Mouse (Mus musculus) intestine, embryonic 15.5 days (tissue): ENCODE measurements at regions not wholly inside any gene's neighbourhood (a gene's known extent, or its start where the extent isn't known, plus 50 kb on each side); places are given as distances from the start of the nearest gene placed in this dataset.

ENCODE experiments used
- ATAC-seq: fragments of 200-750 bp; cut with Nextera tagmentation; 2 replicates; pipeline ENCODE4 v1.8.0; 2017; ENCODE audit warnings: moderate TSS enrichment, moderate library complexity
- H3K27ac ChIP-seq: fragments of 300-500 bp; sonication (generic); 2 replicates; pipeline ENCODE4 v1.5.1; 2015; ENCODE audit warnings: mild to moderate bottlenecking, inconsistent platforms
- H3K27me3 ChIP-seq: fragments of 300-500 bp; sonication (generic); replicated peaks from 2 replicates; pipeline ENCODE4 v1.6.1; 2015; ENCODE audit warnings: inconsistent platforms
- H3K36me3 ChIP-seq: fragments of 300-500 bp; sonication (generic); 2 replicates; pipeline ENCODE4 v1.6.1; 2015; ENCODE audit warnings: inconsistent platforms
- H3K4me1 ChIP-seq: fragments of 300-500 bp; sonication (generic); replicated peaks from 2 replicates; pipeline ENCODE4 v1.6.1; 2015; ENCODE audit warnings: inconsistent platforms
- H3K4me2 ChIP-seq: fragments of 300-500 bp; sonication (generic); replicated peaks from 2 replicates; pipeline ENCODE4 v1.6.1; 2015; ENCODE audit warnings: mild to moderate bottlenecking, inconsistent platforms
- H3K4me3 ChIP-seq: fragments of 300-500 bp; sonication (generic); replicated peaks from 2 replicates; pipeline ENCODE4 v1.5.1; 2015; ENCODE audit warnings: inconsistent platforms
- H3K9ac ChIP-seq: fragments of 300-500 bp; sonication (generic); 2 replicates; pipeline ENCODE4 v1.6.1; 2015; ENCODE audit warnings: inconsistent platforms
- H3K9me3 ChIP-seq: fragments of 300-500 bp; sonication (generic); 2 replicates; pipeline ENCODE4 v1.6.1; 2016; ENCODE audit warnings: inconsistent platforms
- WGBS: fragments of 180-500 bp; shearing (Covaris S2); methylation state at CpG from one replicate; pipeline ENCODE4 v1.1.7; 2015; 5-methylcytosine and 5-hydroxymethylcytosine counted together

DNA sequence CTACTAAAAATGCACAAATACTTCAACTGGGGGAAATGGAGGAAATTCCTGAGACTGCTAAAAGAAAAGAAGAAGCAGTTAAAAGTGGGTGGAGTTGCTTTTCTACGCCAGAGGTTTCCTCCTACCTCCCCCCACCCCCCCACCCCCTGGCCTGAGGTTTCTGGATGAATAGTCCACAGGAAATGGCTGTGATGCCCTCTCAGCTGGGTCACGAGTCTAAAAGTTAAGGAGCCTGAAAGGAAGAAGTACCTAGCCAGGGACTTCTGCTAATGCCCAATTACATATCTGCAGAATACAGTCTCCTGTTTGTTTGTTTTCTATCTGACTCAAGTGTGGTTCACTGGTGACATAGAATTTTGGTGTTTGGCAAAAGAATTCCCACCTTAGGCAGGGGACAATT is 169.4 kb downstream of the Mtx2 start:
- no peak for ATAC-seq
- 38% methylated on average over 2 of the region's 2 CpGs for WGBS
- 0 out of 2 replicates have a peak, but pooled peaks cover 4% of the 10 kb centered on the region for H3K4me1 ChIP-seq

GRCm38 (mm10) chr2:74997736-74998135 is 172.1 kb downstream of the Mtx2 start:
- H3K27ac ChIP-seq: no peak overlapping the region
- no peak overlapping the region for H3K4me2 ChIP-seq
- H3K4me1 ChIP-seq: 0 out of 2 replicates have a peak, but pooled peaks cover 4% of the 10 kb centered on the region
- WGBS: 76% methylated on average over 1 of the region's 1 CpGs
- no peaks in the 10 kb centered on the region for H3K36me3 ChIP-seq
- H3K4me3 ChIP-seq: no peak overlapping the region
- no peak for ATAC-seq
- H3K9me3 ChIP-seq: no peaks in the 10 kb centered on the region
- H3K27me3 ChIP-seq: no peaks in the 10 kb centered on the region
- H3K9ac ChIP-seq: no peak overlapping the region

More for the DNA sequence above, 169.4 kb downstream of the Mtx2 start:
- H3K9me3 ChIP-seq: no peaks in the 10 kb centered on the region
- no peaks in the 10 kb centered on the region for H3K36me3 ChIP-seq
- H3K9ac ChIP-seq: no peak overlapping the region
- no peak overlapping the region for H3K4me3 ChIP-seq
- H3K4me2 ChIP-seq: no peak overlapping the region
- H3K27ac ChIP-seq: no peak overlapping the region
- no peaks in the 10 kb centered on the region for H3K27me3 ChIP-seq

- no peak overlapping the region for H3K4me3 ChIP-seq
- 0 out of 2 replicates have a peak, but pooled peaks cover 4% of the 10 kb centered on the region for H3K4me1 ChIP-seq
- WGBS: 32% methylated on average over 10 of the region's 10 CpGs
- H3K9ac ChIP-seq: no peak overlapping the region
- H3K4me2 ChIP-seq: peak overlapping the region; percentile 14; the same call in 1 of the 2 replicates
- H3K9me3 ChIP-seq: no peaks in the 10 kb centered on the region
- no peak overlapping the region for H3K27ac ChIP-seq
- H3K27me3 ChIP-seq: no peaks in the 10 kb centered on the region
- peak; percentile 68 for ATAC-seq
- no peaks in the 10 kb centered on the region for H3K36me3 ChIP-seq
Observed at GRCm38 (mm10) chr2:75000368-75000796, 174.8 kb downstream of the Mtx2 start.

DNA sequence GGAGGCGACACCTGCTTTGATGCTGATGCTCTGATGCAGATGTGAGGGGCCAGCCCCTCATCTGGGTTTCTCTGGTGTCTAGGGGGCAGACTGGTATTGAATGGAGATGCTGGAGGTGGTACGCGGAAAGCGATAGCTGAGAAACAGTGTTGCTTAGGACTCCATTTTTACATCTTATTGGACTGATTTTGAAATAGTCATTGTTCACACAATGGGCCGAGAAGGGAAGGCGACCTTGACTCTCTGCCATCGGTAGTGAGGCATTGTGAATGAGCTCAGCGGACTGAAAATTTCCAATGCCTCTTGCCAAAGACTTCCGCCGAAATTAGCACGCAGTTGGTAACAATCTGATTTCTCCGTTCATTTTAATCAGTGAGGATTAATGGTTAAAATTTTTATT is 177.0 kb downstream of the Mtx2 start:
- Histone ChIP-seq H3K27ac (no peak overlapping the region), H3K27me3 (no peaks in the 10 kb centered on the region), H3K9me3 (no peaks in the 10 kb centered on the region), H3K36me3 (no peaks in the 10 kb centered on the region), H3K4me1 (0 out of 2 replicates have a peak, but pooled peaks cover 4% of the 10 kb centered on the region), H3K9ac (no peak overlapping the region), H3K4me2 (no peak overlapping the region), H3K4me3 (no peak overlapping the region)
- WGBS: 83% methylated on average over 12 of the region's 12 CpGs
- ATAC-seq: no peak

GRCm38 (mm10) chr2:75008116-75008515 is 182.5 kb downstream of the Mtx2 start:
- Histone ChIP-seq H3K36me3 (no peaks in the 10 kb centered on the region), H3K4me3 (no peak overlapping the region), H3K9me3 (no peaks in the 10 kb centered on the region), H3K4me1 (no peaks in the 10 kb centered on the region), H3K27ac (no peak overlapping the region), H3K4me2 (no peak overlapping the region), H3K27me3 (no peaks in the 10 kb centered on the region), H3K9ac (no peak overlapping the region)
- ATAC-seq: no peak
- 94% methylated on average over 1 of the region's 1 CpGs for WGBS

- Histone ChIP-seq H3K9ac (no peak overlapping the region), H3K27me3 (no peaks in the 10 kb centered on the region), H3K36me3 (no peaks in the 10 kb centered on the region), H3K4me2 (no peak overlapping the region), H3K4me1 (0 out of 2 replicates have a peak, but pooled peaks cover 2% of the 10 kb centered on the region), H3K4me3 (no peak overlapping the region), H3K27ac (no peak overlapping the region), H3K9me3 (no peaks in the 10 kb centered on the region)
- 26% methylated on average over 7 of the region's 7 CpGs for WGBS
- peak; percentile 71 for ATAC-seq
Observed at GRCm38 (mm10) chr2:75010647-75011046, 185.0 kb downstream of the Mtx2 start.

- H3K4me2 ChIP-seq: peak overlapping the region; percentile 3; the same call in 1 of the 2 replicates
- ATAC-seq: no peak
- no peak overlapping the region for H3K27ac ChIP-seq
Observed at GRCm38 (mm10) chr2:75012046-75012445, 186.4 kb downstream of the Mtx2 start.

DNA sequence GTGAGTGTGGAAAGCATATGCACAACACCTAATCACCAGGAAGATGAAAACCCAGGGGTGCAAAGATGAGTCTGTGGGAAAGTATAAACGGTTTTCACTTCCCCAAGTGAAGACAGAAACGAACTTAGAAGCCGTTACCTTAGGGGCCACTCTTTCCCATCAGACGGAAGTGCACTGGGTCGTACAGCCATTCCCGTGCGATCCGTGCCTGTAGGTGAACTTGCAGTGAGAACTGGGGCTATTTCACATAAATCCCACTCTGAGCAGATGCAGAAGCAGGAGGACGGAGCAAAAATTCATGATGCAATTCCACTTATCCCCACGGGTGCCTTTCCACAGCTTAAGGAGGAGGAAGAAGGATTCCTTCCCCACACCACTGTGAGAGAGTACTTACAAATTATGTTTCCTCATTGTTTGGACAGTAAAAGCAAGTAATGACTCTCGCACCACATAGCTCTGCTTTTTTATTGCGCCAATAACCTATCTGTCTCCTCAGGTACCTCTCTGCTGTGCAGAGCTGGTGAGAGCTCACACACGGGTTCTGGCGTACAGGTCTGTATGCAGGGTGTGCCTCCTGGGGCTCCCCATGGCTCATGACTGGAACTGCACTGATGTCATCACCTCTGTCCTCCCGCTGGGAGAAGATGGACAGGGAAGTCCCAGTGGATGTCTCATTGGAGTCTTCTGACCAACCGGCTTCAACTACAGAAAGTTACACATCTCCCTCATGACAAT is 189.6 kb downstream of the Mtx2 start:
- H3K4me2 ChIP-seq: no peak overlapping the region
- H3K27ac ChIP-seq: no peak overlapping the region
- no peaks in the 10 kb centered on the region for H3K27me3 ChIP-seq
- 32% methylated on average over 16 of the region's 16 CpGs for WGBS
- no peak overlapping the region for H3K9ac ChIP-seq
- H3K9me3 ChIP-seq: no peaks in the 10 kb centered on the region
- no peaks in the 10 kb centered on the region for H3K36me3 ChIP-seq
- no peak overlapping the region for H3K4me3 ChIP-seq
- H3K4me1 ChIP-seq: 0 out of 2 replicates have a peak, but pooled peaks cover 2% of the 10 kb centered on the region
- ATAC-seq: peak; percentile 67

More at GRCm38 (mm10) chr2:75012046-75012445, 186.4 kb downstream of the Mtx2 start:
- Histone ChIP-seq H3K9ac (no peak overlapping the region), H3K9me3 (no peaks in the 10 kb centered on the region), H3K27me3 (no peaks in the 10 kb centered on the region), H3K36me3 (no peaks in the 10 kb centered on the region), H3K4me1 (0 out of 2 replicates have a peak, but pooled peaks cover 2% of the 10 kb centered on the region), H3K4me3 (no peak overlapping the region)
- WGBS: 34% methylated on average over 8 of the region's 8 CpGs

GRCm38 (mm10) chr2:75019459-75019858 is 193.9 kb downstream of the Mtx2 start:
- ATAC-seq: no peak
- H3K36me3 ChIP-seq: no peaks in the 10 kb centered on the region
- H3K4me2 ChIP-seq: no peak overlapping the region
- no peak overlapping the region for H3K9ac ChIP-seq
- H3K4me1 ChIP-seq: 0 out of 2 replicates have a peak, but pooled peaks cover 2% of the 10 kb centered on the region
- H3K27me3 ChIP-seq: no peaks in the 10 kb centered on the region
- WGBS: 75% methylated on average over 7 of the region's 7 CpGs
- no peaks in the 10 kb centered on the region for H3K9me3 ChIP-seq
- no peak overlapping the region for H3K27ac ChIP-seq
- H3K4me3 ChIP-seq: no peak overlapping the region

GRCm38 (mm10) chr2:75021639-75022038 is 196.0 kb downstream of the Mtx2 start:
- H3K4me2 ChIP-seq: no peak overlapping the region
- H3K27me3 ChIP-seq: no peaks in the 10 kb centered on the region
- H3K9ac ChIP-seq: no peak overlapping the region
- 50% methylated on average over 7 of the region's 7 CpGs for WGBS
- H3K4me1 ChIP-seq: no peaks in the 10 kb centered on the region
- H3K36me3 ChIP-seq: no peaks in the 10 kb centered on the region
- H3K4me3 ChIP-seq: no peak overlapping the region
- H3K27ac ChIP-seq: no peak overlapping the region
- no peaks in the 10 kb centered on the region for H3K9me3 ChIP-seq
- no peak for ATAC-seq

DNA sequence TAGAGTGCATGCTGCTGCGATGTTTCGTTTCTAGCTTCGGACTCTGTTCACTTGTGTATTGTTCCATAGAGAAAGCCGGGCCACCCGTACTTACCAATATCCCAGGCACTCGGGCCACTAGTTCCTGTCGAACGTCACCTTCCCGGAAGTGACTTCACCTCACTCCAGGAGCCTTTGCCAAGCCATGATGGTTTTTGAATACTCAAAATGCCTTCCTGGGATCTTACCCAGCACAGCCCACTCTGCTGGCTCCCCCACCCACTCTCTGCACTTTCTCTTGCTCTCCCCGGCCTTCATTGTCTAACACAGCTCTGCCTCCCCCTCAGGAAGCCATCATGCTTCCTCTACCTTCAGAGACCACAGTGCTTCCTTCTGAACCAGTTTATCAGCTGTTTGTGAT is 202.5 kb downstream of the Mtx2 start:
- H3K9me3 ChIP-seq: no peaks in the 10 kb centered on the region
- H3K9ac ChIP-seq: no peak overlapping the region
- H3K4me1 ChIP-seq: no peaks in the 10 kb centered on the region
- no peak for ATAC-seq
- H3K4me2 ChIP-seq: no peak overlapping the region
- H3K36me3 ChIP-seq: no peaks in the 10 kb centered on the region
- H3K27ac ChIP-seq: no peak overlapping the region
- WGBS: 79% methylated on average over 10 of the region's 10 CpGs
- no peaks in the 10 kb centered on the region for H3K27me3 ChIP-seq
- no peak overlapping the region for H3K4me3 ChIP-seq

DNA sequence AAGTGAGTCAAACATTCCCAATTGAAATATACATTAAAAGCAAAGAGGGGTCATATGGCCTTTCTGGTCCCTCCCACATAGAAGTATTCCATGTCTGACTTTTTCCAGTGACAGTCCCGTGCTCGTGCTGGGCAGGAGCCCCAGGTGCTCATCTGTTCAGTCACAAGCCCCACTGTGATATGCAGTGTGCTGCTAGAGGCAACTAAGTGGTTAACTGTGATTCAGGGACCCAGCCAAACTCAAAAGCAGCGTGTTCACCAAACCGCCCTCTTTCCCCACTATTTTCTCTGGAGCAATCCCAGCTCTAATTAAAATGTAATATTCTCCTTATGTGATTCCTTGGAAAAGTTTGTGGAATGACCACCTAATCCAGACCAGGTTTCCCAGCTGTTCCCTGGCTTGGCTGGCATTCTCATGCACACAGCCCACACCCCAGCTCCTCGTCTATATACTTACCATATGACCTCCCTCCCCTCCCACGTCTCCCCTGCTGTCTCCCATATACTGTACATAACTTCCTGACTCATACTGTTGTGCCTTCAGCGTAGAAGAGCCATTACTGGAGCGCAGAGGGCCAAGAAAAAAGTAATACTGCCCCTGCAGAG is 203.6 kb downstream of the Mtx2 start:
- WGBS: 44% methylated on average over 8 of the region's 8 CpGs

More for the DNA sequence above, 203.6 kb downstream of the Mtx2 start:
- Histone ChIP-seq H3K36me3 (no peaks in the 10 kb centered on the region), H3K9me3 (no peaks in the 10 kb centered on the region), H3K4me3 (no peak overlapping the region), H3K4me1 (no peaks in the 10 kb centered on the region), H3K27me3 (no peaks in the 10 kb centered on the region), H3K27ac (no peak overlapping the region), H3K4me2 (no peak overlapping the region), H3K9ac (no peak overlapping the region)
- ATAC-seq: no peak
